Mouse (Mus musculus): ENCODE results near the gene Olfr876. TPM values are rescaled to one million over a fixed set of nuclear protein-coding genes. Genes with fewer than 3 reads are reported as not detected.

Olfr876 gene
- polyA plus RNA-seq, 1 experiment from 2014 or later: not detected

GRCm38 (mm10) chr9:37814696-37815095 is 11.9 kb downstream of the Olfr876 start:
- no peak overlapping the region for H3K4me2 ChIP-seq (replicated peaks)
- H3K9ac ChIP-seq (replicated peaks): no peak overlapping the region
- ATAC-seq: no peak
- WGBS: 46% methylated on average over 3 of the region's 3 CpGs
- no peaks in the 10 kb centered on the region for H3K27me3 ChIP-seq
- no peak overlapping the region for H3K4me3 ChIP-seq (replicated peaks)
- H3K36me3 ChIP-seq: no peaks in the 10 kb centered on the region
- H3K9me3 ChIP-seq: no peaks in the 10 kb centered on the region
- no peaks in the 10 kb centered on the region for H3K4me1 ChIP-seq (replicated peaks)
- no peak overlapping the region for H3K27ac ChIP-seq

- Histone ChIP-seq H3K9me3 (no peaks in the 10 kb centered on the region), H3K36me3 (no peaks in the 10 kb centered on the region), H3K9ac (replicated peaks) (no peak overlapping the region), H3K4me1 (replicated peaks) (no peaks in the 10 kb centered on the region), H3K4me2 (replicated peaks) (no peak overlapping the region), H3K27ac (no peak overlapping the region), H3K4me3 (replicated peaks) (no peak overlapping the region), H3K27me3 (no peaks in the 10 kb centered on the region)
- no peak for ATAC-seq
Measured at GRCm38 (mm10) chr9:37829881-37830280, 27.1 kb downstream of the Olfr876 start.

GRCm38 (mm10) chr9:37833341-37833740 is 30.5 kb downstream of the Olfr876 start:
- H3K9ac ChIP-seq (replicated peaks): no peak overlapping the region
- H3K9me3 ChIP-seq: no peaks in the 10 kb centered on the region
- H3K36me3 ChIP-seq: no peaks in the 10 kb centered on the region
- H3K27ac ChIP-seq: no peak overlapping the region
- H3K4me2 ChIP-seq (replicated peaks): no peak overlapping the region
- H3K4me1 ChIP-seq (replicated peaks): no peaks in the 10 kb centered on the region
- no peak overlapping the region for H3K4me3 ChIP-seq (replicated peaks)
- ATAC-seq: no peak
- 87% methylated on average over 1 of the region's 1 CpGs for WGBS
- no peaks in the 10 kb centered on the region for H3K27me3 ChIP-seq

- H3K9me3 ChIP-seq: no peaks in the 10 kb centered on the region
- H3K27me3 ChIP-seq: no peaks in the 10 kb centered on the region
- H3K4me2 ChIP-seq (replicated peaks): no peak overlapping the region
- no peak overlapping the region for H3K4me3 ChIP-seq (replicated peaks)
- no peaks in the 10 kb centered on the region for H3K4me1 ChIP-seq (replicated peaks)
- no peak for ATAC-seq
- H3K27ac ChIP-seq: no peak overlapping the region
- no peaks in the 10 kb centered on the region for H3K36me3 ChIP-seq
- WGBS: 93% methylated on average over 2 of the region's 2 CpGs
- no peak overlapping the region for H3K9ac ChIP-seq (replicated peaks)
Measured at GRCm38 (mm10) chr9:37849267-37849666, 46.4 kb downstream of the Olfr876 start.

GRCm38 (mm10) chr9:37853969-37854368 is 51.1 kb downstream of the Olfr876 start, which contains the start of gene Olfr877:
TSS of gene Olfr877 (plus strand) at chr9:37854269.
- H3K36me3 ChIP-seq: no peaks in the 10 kb centered on the region
- no peaks in the 10 kb centered on the region for H3K4me1 ChIP-seq (replicated peaks)
- H3K4me2 ChIP-seq (replicated peaks): no peak within 1 kb of the TSS
- H3K4me3 ChIP-seq (replicated peaks): no peak within 1 kb of the TSS
- no peak within 1 kb of the TSS for H3K27ac ChIP-seq
- no peak within 1 kb of the TSS for H3K9ac ChIP-seq (replicated peaks)
- ATAC-seq: no peak
- no peaks in the 10 kb centered on the region for H3K27me3 ChIP-seq
- H3K9me3 ChIP-seq: no peaks in the 10 kb centered on the region
- WGBS: 79% methylated on average over 4 of the region's 4 CpGs

Other genes with a start within 250 kb of the Olfr876 start
- gene Siae, start 247.3 kb upstream of the Olfr876 start, polyA plus RNA-seq (2015; fragmentation: Nextera tagmentation; extraction: Ambion mirVana): 8.1 and 9.2 TPM in 2 replicates
- 10.7 and 13.6 TPM in 2 replicates for gene Spa17, start 189.3 kb upstream of the Olfr876 start, polyA plus RNA-seq (2015; fragmentation: Nextera tagmentation; extraction: Ambion mirVana)
- 85.8 and 89.4 TPM in 2 replicates for gene Tbrg1, start 145.7 kb upstream of the Olfr876 start, polyA plus RNA-seq (2015; fragmentation: Nextera tagmentation; extraction: Ambion mirVana)
- gene Panx3, start 133.8 kb upstream of the Olfr876 start, polyA plus RNA-seq (2015; fragmentation: Nextera tagmentation; extraction: Ambion mirVana): not detected in 2 replicates
- gene Olfr160, start 86.8 kb upstream of the Olfr876 start, polyA plus RNA-seq (2015; fragmentation: Nextera tagmentation; extraction: Ambion mirVana): not detected in 2 replicates
- not detected in 2 replicates for gene Olfr874, start 57.9 kb upstream of the Olfr876 start, polyA plus RNA-seq (2015; fragmentation: Nextera tagmentation; extraction: Ambion mirVana)
- gene Olfr875, start 31.2 kb upstream of the Olfr876 start, polyA plus RNA-seq (2015; fragmentation: Nextera tagmentation; extraction: Ambion mirVana): not detected in 2 replicates
- not detected in 2 replicates for gene Olfr877, start 51.2 kb downstream of the Olfr876 start, polyA plus RNA-seq (2015; fragmentation: Nextera tagmentation; extraction: Ambion mirVana)
- not detected in 2 replicates for gene Olfr145, start 93.7 kb downstream of the Olfr876 start, polyA plus RNA-seq (2015; fragmentation: Nextera tagmentation; extraction: Ambion mirVana)
- not detected in 2 replicates for gene Olfr878, start 114.8 kb downstream of the Olfr876 start, polyA plus RNA-seq (2015; fragmentation: Nextera tagmentation; extraction: Ambion mirVana)
- gene Olfr881, start 188.8 kb downstream of the Olfr876 start, polyA plus RNA-seq (2015; fragmentation: Nextera tagmentation; extraction: Ambion mirVana): not detected in 2 replicates
- not detected in 2 replicates for gene Olfr883, start 222.8 kb downstream of the Olfr876 start, polyA plus RNA-seq (2015; fragmentation: Nextera tagmentation; extraction: Ambion mirVana)
- gene Olfr884, start 243.5 kb downstream of the Olfr876 start, polyA plus RNA-seq (2015; fragmentation: Nextera tagmentation; extraction: Ambion mirVana): not detected in 2 replicates